Mouse (Mus musculus) left cerebral cortex, postnatal 4 days (tissue): ENCODE measurements around the gene Hist1h4n. TPM values are rescaled to one million over a fixed set of nuclear protein-coding genes. Genes with fewer than 3 reads are reported as not detected.
"Not testable (repeated sequence)": the region's sequence is repeated elsewhere in the genome, so short reads cannot be mapped to it uniquely, and the experiment has no call there.

Experiments used
- DNase-seq: peaks from one replicate; pipeline ENCODE4 v3.0.0-alpha.2; 2022
- intact Hi-C: fragments of 180-260 bp; cut with DNase I; formaldehyde crosslinking; loops from one replicate; pipeline ENCODE4 v1.15.1; 2025
- total RNA-seq, 2 experiments: library from RNA; stranded (reverse); gene quantifications; 2 replicates each; pipeline ENCODE4 v1.2.3; 2021

The Hist1h4n gene
- 10 to 100 TPM; 34.5 to 43.1 TPM for total RNA-seq

GRCm38 (mm10) chr13:21831418-21832394 is at the start of gene Hist1h4n:
Gene Hist1h4n (minus strand): TSS chr13:21832196.
- intact Hi-C loops, DNase-seq: not testable (repeated sequence)

- intact Hi-C loops = no loop called here
- DNase-seq = no peak
Observed at GRCm38 (mm10) chr13:21880735-21881134, 48.7 kb upstream of the Hist1h4n start.

GRCm38 (mm10) chr13:21865503-21865902 is 33.5 kb upstream of the Hist1h4n start:
- intact Hi-C loops, DNase-seq: not testable (repeated sequence)

- DNase-seq = no peak
- intact Hi-C loops = no loop called here
Observed at GRCm38 (mm10) chr13:21861608-21862007, 29.6 kb upstream of the Hist1h4n start.

GRCm38 (mm10) chr13:21855698-21856162 is 23.7 kb upstream of the Hist1h4n start:
- DNase-seq = peak; percentile 8
- intact Hi-C loops = loop anchor here (10.0 kb wide), 1 partner anchor 169 kb away; no protein-coding TSS in a partner anchor

GRCm38 (mm10) chr13:21855146-21855545 is 23.1 kb upstream of the Hist1h4n start:
- intact Hi-C loops = loop anchor here (10.0 kb wide), 1 partner anchor 170 kb away; no protein-coding TSS in a partner anchor
- peak; percentile 54 for DNase-seq

- intact Hi-C loops = loop anchor here (10.0 kb wide), 1 partner anchor 172 kb away; no protein-coding TSS in a partner anchor
- DNase-seq = no peak
Observed at GRCm38 (mm10) chr13:21852215-21852945, 20.4 kb upstream of the Hist1h4n start.

- intact Hi-C loops = loop anchor here (10.0 kb wide), 1 partner anchor 174 kb away; no protein-coding TSS in a partner anchor
- not testable (repeated sequence) for DNase-seq
Observed at GRCm38 (mm10) chr13:21850696-21851095, 18.7 kb upstream of the Hist1h4n start.

- intact Hi-C loops = no loop called here
- DNase-seq = no peak
Observed at GRCm38 (mm10) chr13:21847883-21848282, 15.9 kb upstream of the Hist1h4n start.

GRCm38 (mm10) chr13:21846356-21846755 is 14.4 kb upstream of the Hist1h4n start:
- DNase-seq, intact Hi-C loops: not testable (repeated sequence)

- DNase-seq, intact Hi-C loops: not testable (repeated sequence)
Observed at GRCm38 (mm10) chr13:21840508-21840907, 8.5 kb upstream of the Hist1h4n start.

- intact Hi-C loops, DNase-seq: not testable (repeated sequence)
Observed at GRCm38 (mm10) chr13:21833461-21833860, 1.5 kb upstream of the Hist1h4n start, which contains the start of the genes Hist1h2ap and Hist1h2br. Gene Hist1h2ap (minus strand): TSS chr13:21833507. Gene Hist1h2br (plus strand): TSS chr13:21833743.

GRCm38 (mm10) chr13:21830344-21830743 is 1.7 kb downstream of the Hist1h4n start:
- intact Hi-C loops = no loop called here
- no peak for DNase-seq

GRCm38 (mm10) chr13:21828511-21828910 is 3.5 kb downstream of the Hist1h4n start:
- intact Hi-C loops = loop anchor here (10.0 kb wide), 1 partner anchor 196 kb away; no protein-coding TSS in a partner anchor
- DNase-seq = no peak

GRCm38 (mm10) chr13:21820082-21820890 is 11.7 kb downstream of the Hist1h4n start:
- intact Hi-C loops = loop anchor here (10.0 kb wide), 1 partner anchor 205 kb away; no protein-coding TSS in a partner anchor
- DNase-seq = not testable (repeated sequence)

GRCm38 (mm10) chr13:21812092-21812491 is 19.9 kb downstream of the Hist1h4n start:
- intact Hi-C loops, DNase-seq: not testable (repeated sequence)

- intact Hi-C loops = not testable (repeated sequence)
- peak; percentile 20 for DNase-seq
Observed at GRCm38 (mm10) chr13:21811539-21811938, 20.5 kb downstream of the Hist1h4n start, which contains the start of gene Hist1h4m. Gene Hist1h4m (plus strand): TSS chr13:21811746.

GRCm38 (mm10) chr13:21811074-21811473 is 20.9 kb downstream of the Hist1h4n start:
- DNase-seq = not testable (repeated sequence)

GRCm38 (mm10) chr13:21810073-21810472 is 21.9 kb downstream of the Hist1h4n start, which contains the start of the genes Hist1h2bq and Hist1h2ao:
Gene Hist1h2bq (minus strand): TSS chr13:21810197.
Gene Hist1h2ao (plus strand): TSS chr13:21810465.
- intact Hi-C loops, DNase-seq: not testable (repeated sequence)

More at GRCm38 (mm10) chr13:21811074-21811473, 20.9 kb downstream of the Hist1h4n start:
- intact Hi-C loops = not testable (repeated sequence)
